Mouse (Mus musculus): Measurements from ENCODE around the gene Nrm. TPM values are rescaled to one million over a fixed set of nuclear protein-coding genes. Genes with fewer than 3 reads are reported as not detected.

The Nrm gene
- total and polyA plus RNA-seq, 3 experiments = 11.1 to 49.9 TPM; not detected in 1

DNA sequence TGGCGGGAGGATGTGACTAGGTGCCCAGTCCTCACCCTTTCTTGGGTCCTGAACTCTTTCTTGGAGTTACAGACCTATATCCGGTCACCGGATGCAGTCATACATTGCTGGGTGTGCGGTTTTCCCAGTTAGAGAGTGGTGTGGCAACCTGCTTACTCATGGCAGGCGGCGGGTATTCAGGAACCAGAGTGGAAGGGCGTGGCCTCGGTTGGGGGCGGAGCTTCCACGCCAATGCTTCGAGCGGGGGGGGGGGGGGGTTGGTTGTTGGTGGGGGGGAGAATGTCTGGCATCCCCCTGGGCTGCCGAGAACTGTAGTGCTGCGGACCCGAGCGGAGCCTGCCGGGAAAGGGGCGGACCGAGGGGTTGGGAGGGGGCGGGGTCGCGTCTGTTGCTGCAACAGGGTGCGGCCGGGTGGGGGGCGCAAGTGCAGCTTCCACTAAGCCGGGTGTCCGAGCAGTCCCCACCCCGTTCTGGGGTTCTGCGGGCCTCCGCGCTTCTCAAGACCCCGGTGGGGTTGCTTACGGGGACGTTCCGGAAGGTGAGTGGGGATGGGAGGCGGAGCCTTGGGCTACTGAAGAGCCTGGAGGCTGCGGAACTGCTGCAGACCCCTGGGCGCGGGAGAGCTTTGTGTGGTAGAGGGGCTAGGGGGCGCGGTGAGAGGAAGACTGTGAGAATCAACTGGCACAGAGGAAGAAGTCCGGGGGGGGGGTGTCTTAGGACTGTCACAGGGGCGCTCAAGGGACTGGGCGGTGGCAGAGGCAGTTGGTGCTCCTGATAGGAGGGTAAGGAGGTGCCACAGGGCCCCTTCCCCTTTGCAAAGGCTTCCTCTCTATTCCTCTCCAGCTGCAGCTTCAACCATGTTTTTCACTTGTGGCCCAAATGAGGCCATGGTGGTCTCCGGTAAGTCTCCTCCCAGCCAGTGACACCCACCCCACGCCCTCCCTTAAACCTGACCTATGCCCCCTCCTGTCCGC lies 37.9 kb upstream of the Nrm start, which contains the start of gene Flot1 (continued):
- TF ChIP-seq CHD2 (IDR thresholded peaks at IDR 0.05; ENCODE audit: low read length) (no peak), UBTF (IDR thresholded peaks at IDR 0.05; ENCODE audit: borderline replicate concordance, insufficient read depth, low read depth, low read length) (no peak), SIN3A (IDR thresholded peaks at IDR 0.05; ENCODE audit: low read length) (peak; percentile 85), GATA1 (IDR thresholded peaks at IDR 0.05; ENCODE audit: low read depth, low read length) (no peak), TCF12 (IDR thresholded peaks at IDR 0.05; ENCODE audit: low read depth, low read length) (0 out of 2 replicates have a peak, but pooled peaks have one; percentile 49), USF1 (IDR thresholded peaks at IDR 0.05; ENCODE audit: low read depth, low read length) (no peak), MEF2A (IDR thresholded peaks at IDR 0.05; ENCODE audit: extremely low read depth, insufficient replicate concordance, low read depth, low read length, poor library complexity, severe bottlenecking) (no peak)

DNA sequence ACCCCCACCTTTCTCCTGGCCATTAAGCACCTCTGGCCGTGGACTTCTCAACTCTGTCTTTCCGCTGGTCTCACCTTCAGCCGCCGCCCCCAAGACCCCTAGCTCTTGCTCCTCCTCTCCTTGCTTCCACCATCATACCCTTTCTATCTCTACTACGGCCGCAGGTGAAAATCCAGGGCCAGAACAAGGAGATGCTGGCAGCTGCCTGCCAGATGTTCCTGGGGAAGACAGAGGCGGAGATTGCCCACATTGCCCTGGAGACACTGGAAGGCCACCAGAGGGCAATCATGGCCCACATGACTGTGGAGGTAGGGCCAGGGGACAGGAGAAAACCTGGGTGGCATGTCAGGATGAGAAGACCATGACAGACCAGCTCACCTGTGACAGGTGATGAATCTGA lies 36.7 kb upstream of the Nrm start:
- TF ChIP-seq NELFE (IDR thresholded peaks at IDR 0.05; ENCODE audit: low read depth, low read length) (no peak), ZC3H11A (IDR thresholded peaks at IDR 0.05; ENCODE audit: low read depth, low read length) (0 out of 2 replicates have a peak, but pooled peaks have one; percentile 18), SMC3 (IDR thresholded peaks at IDR 0.05; ENCODE audit: low read depth, low read length) (peak; percentile 41), RAD21 (IDR thresholded peaks at IDR 0.05; ENCODE audit: low read depth, low read length) (peak; percentile 34), TAL1 (IDR thresholded peaks at IDR 0.05; ENCODE audit: low read length) (no peak), CTCF (IDR thresholded peaks at IDR 0.05 in 2 of 3, conservative IDR thresholded peaks at IDR 0.05 in 1 of 3; ENCODE audit: control insufficient read depth in 1 of 3, insufficient read depth in 1 of 3, low read depth in 2 of 3, low read length in 3 of 3, poor library complexity in 1 of 3, severe bottlenecking in 1 of 3) (peak in 2 of 3 experiments; percentile 42 to 53; a peak in 4 of 6 replicates)
- Histone ChIP-seq H3K27ac (ENCODE audit: control insufficient read depth, low read depth, low read length) (no peak overlapping the region), H3K9ac (ENCODE audit: control insufficient read depth, low read depth, low read length, poor library complexity, severe bottlenecking) (no peak overlapping the region), H3K79me2 (ENCODE audit: control insufficient read depth, insufficient read depth, low read length, poor library complexity) (peaks cover 11% of the 10 kb centered on the region), H3K4me3 (ENCODE audit: control insufficient read depth in 1 of 2, insufficient read depth in 1 of 2, low read depth in 2 of 2, low read length in 2 of 2) (no peak overlapping the region), H3K36me3 (ENCODE audit: control insufficient read depth in 1 of 2, insufficient read depth in 2 of 2, low read length in 2 of 2) (peaks cover 4 to 13% of the 10 kb centered on the region in 2 experiments; a peak in 3 of 4 replicates), H3K27me3 (ENCODE audit: control insufficient read depth in 1 of 2, insufficient read depth in 2 of 2, low read length in 2 of 2) (no peaks in the 10 kb centered on the region), H3K4me1 (ENCODE audit: control insufficient read depth in 1 of 2, insufficient read depth in 2 of 2, low read length in 2 of 2) (peaks cover 2 to 20% of the 10 kb centered on the region in 2 experiments; a peak in 2 of 4 replicates), H3K9me3 (replicated peaks; ENCODE audit: insufficient read depth, low read length) (no peaks in the 10 kb centered on the region)
- no peak for DNase-seq (ENCODE audit: low read depth, low spot score)

DNA sequence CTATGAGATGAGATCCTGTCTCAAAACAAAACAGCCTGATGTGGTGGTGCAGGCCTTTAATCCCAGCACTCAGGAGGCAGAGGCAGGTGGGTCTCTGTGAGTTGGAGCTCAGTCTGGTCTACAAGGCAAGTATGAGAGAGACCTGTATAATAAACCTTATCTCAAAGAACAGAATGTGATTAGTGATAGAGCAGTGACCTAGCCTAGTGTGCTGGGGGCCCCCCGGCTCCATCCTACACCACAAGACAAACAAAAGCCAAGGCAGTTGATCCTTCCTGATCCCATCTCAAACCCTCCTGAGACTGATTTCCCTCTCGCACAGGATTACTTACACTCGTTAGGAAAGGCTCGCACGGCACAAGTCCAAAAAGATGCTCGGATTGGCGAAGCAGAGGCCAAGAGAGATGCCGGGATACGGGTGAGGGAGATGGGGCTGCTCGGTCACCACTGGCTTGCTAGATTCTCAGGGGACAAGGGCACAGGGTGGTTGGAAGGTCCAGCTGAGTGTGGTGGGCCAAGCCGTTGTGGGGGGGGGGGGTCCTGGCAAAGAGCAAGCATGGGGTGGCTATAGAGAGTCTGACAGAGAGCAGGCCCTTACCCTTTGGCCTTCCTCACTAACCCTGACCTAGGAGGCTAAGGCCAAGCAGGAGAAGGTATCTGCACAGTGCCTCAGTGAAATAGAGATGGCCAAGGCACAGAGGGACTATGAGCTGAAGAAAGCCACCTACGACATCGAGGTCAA lies 35.8 kb upstream of the Nrm start:
- Histone ChIP-seq H3K27me3 (ENCODE audit: control insufficient read depth in 1 of 2, insufficient read depth in 2 of 2, low read length in 2 of 2) (no peaks in the 10 kb centered on the region), H3K9me3 (replicated peaks; ENCODE audit: insufficient read depth, low read length) (no peaks in the 10 kb centered on the region), H3K79me2 (ENCODE audit: control insufficient read depth, insufficient read depth, low read length, poor library complexity) (peaks cover 11% of the 10 kb centered on the region), H3K4me3 (ENCODE audit: control insufficient read depth in 1 of 2, insufficient read depth in 1 of 2, low read depth in 2 of 2, low read length in 2 of 2) (no peak overlapping the region), H3K9ac (ENCODE audit: control insufficient read depth, low read depth, low read length, poor library complexity, severe bottlenecking) (no peak overlapping the region), H3K4me1 (ENCODE audit: control insufficient read depth in 1 of 2, insufficient read depth in 2 of 2, low read length in 2 of 2) (peaks cover 2 to 20% of the 10 kb centered on the region in 2 experiments; a peak in 2 of 4 replicates), H3K36me3 (ENCODE audit: control insufficient read depth in 1 of 2, insufficient read depth in 2 of 2, low read length in 2 of 2) (peaks cover 4 to 13% of the 10 kb centered on the region in 2 experiments; a peak in 3 of 4 replicates), H3K27ac (ENCODE audit: control insufficient read depth, low read depth, low read length) (no peak overlapping the region)
- DNase-seq (ENCODE audit: low read depth, low spot score) = peak; percentile 67
- TF ChIP-seq SMC3 (IDR thresholded peaks at IDR 0.05; ENCODE audit: low read depth, low read length) = no peak
- TF ChIP-seq GABPA (IDR thresholded peaks at IDR 0.05; ENCODE audit: low read depth, low read length) = no peak
- TF ChIP-seq ZKSCAN1 (IDR thresholded peaks at IDR 0.05; ENCODE audit: low read depth, low read length) = no peak
- peak; percentile 46; the same call in 1 of the 2 replicates for TF ChIP-seq ETS1 (IDR thresholded peaks at IDR 0.05; ENCODE audit: low read depth, low read length)
- TF ChIP-seq SIN3A (IDR thresholded peaks at IDR 0.05; ENCODE audit: low read length) = peak; percentile 39
- TF ChIP-seq POLR2A (IDR thresholded peaks at IDR 0.05; ENCODE audit: control insufficient read depth in 1 of 2, insufficient read depth in 1 of 2, low read depth in 1 of 2, low read length in 2 of 2, poor library complexity in 1 of 2) = no peak
- no peak for TF ChIP-seq MAFK (IDR thresholded peaks at IDR 0.05; ENCODE audit: borderline replicate concordance, low read depth, low read length)
- no peak for TF ChIP-seq RAD21 (IDR thresholded peaks at IDR 0.05; ENCODE audit: low read depth, low read length)
- peak; percentile 53; the same call in 1 of the 2 replicates for TF ChIP-seq MYB (IDR thresholded peaks at IDR 0.05; ENCODE audit: low read depth, low read length)
- TF ChIP-seq EP300 (IDR thresholded peaks at IDR 0.05; ENCODE audit: low read depth in 1 of 2, low read length in 2 of 2) = peak; percentile 72 to 85
- peak; percentile 73; the same call in 1 of the 2 replicates for TF ChIP-seq RCOR1 (IDR thresholded peaks at IDR 0.05; ENCODE audit: low read depth, low read length)
- no peak for TF ChIP-seq TBP (IDR thresholded peaks at IDR 0.05; ENCODE audit: low read depth, low read length)
- peak; percentile 79 for TF ChIP-seq GATA1 (IDR thresholded peaks at IDR 0.05; ENCODE audit: low read depth, low read length)
- TF ChIP-seq KAT2A (conservative IDR thresholded peaks at IDR 0.05; ENCODE audit: low read depth, low read length) = no peak
- TF ChIP-seq USF1 (IDR thresholded peaks at IDR 0.05; ENCODE audit: low read depth, low read length) = no peak
- TF ChIP-seq TAL1 (IDR thresholded peaks at IDR 0.05; ENCODE audit: low read length) = peak; percentile 77
- no peak for TF ChIP-seq MXI1 (IDR thresholded peaks at IDR 0.05; ENCODE audit: low read depth, low read length)

Data from MEL (cell line).